Mouse (Mus musculus): ENCODE data around the gene Mob3a. TPM values are rescaled to one million over a fixed set of nuclear protein-coding genes. Genes with fewer than 3 reads are reported as not detected.

The Mob3a gene
- total RNA-seq, 1 experiment, result 29.2 TPM

DNA sequence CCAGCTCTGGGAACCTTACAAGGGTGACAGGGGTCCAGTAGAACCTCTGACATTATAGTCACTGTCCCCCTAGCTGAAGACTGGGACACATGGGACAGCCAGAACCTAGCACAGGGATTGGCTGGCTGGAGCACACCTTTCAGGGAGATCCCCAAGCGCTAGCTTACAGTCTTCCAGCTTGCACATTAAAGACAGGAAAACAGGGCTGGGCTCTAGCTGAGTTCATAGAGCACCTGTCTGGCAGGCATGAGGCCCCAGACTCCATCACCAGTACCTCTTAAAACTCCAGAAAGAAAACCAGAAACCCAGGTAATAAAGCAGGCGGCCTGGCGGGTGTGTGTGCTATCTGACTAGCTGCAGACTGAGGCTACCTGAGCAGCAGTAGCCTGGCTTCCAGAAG lies 28.1 kb downstream of the Mob3a start:
- peaks cover 9 to 22% of the 10 kb centered on the region in 2 experiments for H3K4me1 ChIP-seq (ENCODE audit: control insufficient read depth in 2 of 2, insufficient read depth in 2 of 2, low read length in 2 of 2, poor library complexity in 1 of 2)
- H3K9ac ChIP-seq (ENCODE audit: insufficient read depth, low read depth, low read length, poor library complexity, severe bottlenecking), result no peak overlapping the region
- no peak overlapping the region for H3K27ac ChIP-seq (ENCODE audit: insufficient read depth, low read depth, low read length, poor library complexity, severe bottlenecking)

DNA sequence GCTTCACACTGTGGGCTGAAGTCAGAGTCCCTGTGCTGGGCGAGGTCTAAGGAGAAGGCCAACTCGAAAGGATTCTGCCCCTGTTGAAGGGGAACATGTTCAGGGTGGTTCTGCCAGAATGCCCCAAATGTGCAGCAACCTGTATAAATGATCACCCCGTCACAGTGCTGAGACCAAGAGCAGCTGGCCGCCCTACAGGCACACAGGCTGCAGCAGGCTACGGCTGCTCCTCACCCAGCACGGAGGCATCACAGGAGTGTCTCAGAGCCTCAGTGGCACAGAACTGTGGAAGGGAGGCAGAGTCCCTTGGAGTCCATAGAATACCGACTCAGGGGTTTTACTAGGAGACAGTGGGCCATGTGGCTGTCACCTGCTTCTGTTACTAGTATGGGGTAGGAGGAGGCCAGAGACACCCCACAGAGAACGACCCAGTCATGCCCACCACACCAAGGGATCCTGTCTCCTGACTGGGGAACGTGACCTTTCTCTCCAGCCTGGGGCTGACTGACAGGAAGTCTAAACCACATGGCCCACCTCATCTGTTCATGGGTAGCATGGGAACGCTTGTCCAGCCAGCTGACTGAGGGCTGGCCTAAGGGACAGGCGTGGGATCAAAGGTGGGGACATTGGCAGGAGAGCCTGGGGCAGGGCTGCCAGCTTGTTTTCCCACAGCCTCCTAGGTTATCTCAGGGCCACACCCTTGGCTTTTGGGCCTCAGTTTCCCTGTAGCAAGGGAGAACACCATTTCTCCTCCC lies 29.7 kb downstream of the Mob3a start:
- H3K9ac ChIP-seq (ENCODE audit: insufficient read depth, low read depth, low read length, poor library complexity, severe bottlenecking), result no peak overlapping the region
- in situ Hi-C loops (cut with MboI; ENCODE audit: low sequenced_read_pairs in 2 of 2, unreplicated experiment in 2 of 2), result no loop called here
- DNase-seq (ENCODE audit: low read depth, low spot score), result no peak

More for the DNA sequence above, 28.1 kb downstream of the Mob3a start:
- no peak for DNase-seq (ENCODE audit: low read depth, low spot score)
- no peaks in the 10 kb centered on the region for H3K9me3 ChIP-seq (ENCODE audit: control insufficient read depth, insufficient read depth, low read depth, low read length)
- H3K4me3 ChIP-seq (ENCODE audit: insufficient read depth in 1 of 2, low read depth in 1 of 2, low read length in 2 of 2, poor library complexity in 1 of 2, severe bottlenecking in 1 of 2), result no peak overlapping the region
- H3K36me3 ChIP-seq (ENCODE audit: control insufficient read depth, insufficient read depth, low read length, poor library complexity, severe bottlenecking), result peaks cover 30% of the 10 kb centered on the region
- TF ChIP-seq MAFK (IDR thresholded peaks at IDR 0.05; ENCODE audit: insufficient read depth, low read depth, low read length), result no peak
- in situ Hi-C loops (cut with MboI; ENCODE audit: low sequenced_read_pairs in 2 of 2, unreplicated experiment in 2 of 2), result no loop called here

DNA sequence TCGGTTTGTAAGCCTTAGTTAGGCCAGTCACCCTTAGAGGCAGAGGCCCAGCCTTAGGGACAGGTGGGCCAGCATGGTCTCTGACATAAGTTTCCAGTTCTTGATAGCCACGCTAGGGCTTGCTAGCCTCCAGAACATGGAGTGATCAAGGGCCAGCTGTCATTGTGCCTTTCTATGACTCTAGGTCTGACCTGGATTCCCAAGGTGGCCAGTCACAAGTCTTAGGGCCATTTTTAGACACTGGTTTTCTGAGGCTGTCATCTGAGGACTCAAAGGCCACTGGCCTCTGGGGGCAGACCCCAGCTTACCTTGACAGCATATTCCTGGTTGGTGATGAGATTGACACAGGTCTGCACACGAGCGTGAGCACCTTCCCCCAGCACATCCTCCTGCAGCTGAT lies 30.5 kb downstream of the Mob3a start:
- no peak for TF ChIP-seq CHD2 (IDR thresholded peaks at IDR 0.05; ENCODE audit: low read depth, low read length)
- no peaks in the 10 kb centered on the region for H3K9me3 ChIP-seq (ENCODE audit: control insufficient read depth, insufficient read depth, low read depth, low read length)
- H3K27ac ChIP-seq (ENCODE audit: insufficient read depth, low read depth, low read length, poor library complexity, severe bottlenecking), result no peak overlapping the region
- DNase-seq (ENCODE audit: low read depth, low spot score), result no peak
- peaks cover 53% of the 10 kb centered on the region for H3K36me3 ChIP-seq (ENCODE audit: control insufficient read depth, insufficient read depth, low read length, poor library complexity, severe bottlenecking)
- H3K9ac ChIP-seq (ENCODE audit: insufficient read depth, low read depth, low read length, poor library complexity, severe bottlenecking), result no peak overlapping the region
- in situ Hi-C loops (cut with MboI; ENCODE audit: low sequenced_read_pairs in 2 of 2, unreplicated experiment in 2 of 2), result no loop called here
- peaks cover 3 to 13% of the 10 kb centered on the region in 2 experiments; a peak in 3 of 4 replicates for H3K4me1 ChIP-seq (ENCODE audit: control insufficient read depth in 2 of 2, insufficient read depth in 2 of 2, low read length in 2 of 2, poor library complexity in 1 of 2)
- no peak overlapping the region for H3K4me3 ChIP-seq (ENCODE audit: insufficient read depth in 1 of 2, low read depth in 1 of 2, low read length in 2 of 2, poor library complexity in 1 of 2, severe bottlenecking in 1 of 2)

More for the DNA sequence above, 29.7 kb downstream of the Mob3a start:
- no peak for TF ChIP-seq CHD2 (IDR thresholded peaks at IDR 0.05; ENCODE audit: low read depth, low read length)
- TF ChIP-seq MAFK (IDR thresholded peaks at IDR 0.05; ENCODE audit: insufficient read depth, low read depth, low read length), result no peak
- no peak for TF ChIP-seq ZC3H11A (IDR thresholded peaks at IDR 0.05; ENCODE audit: borderline replicate concordance, low read depth, low read length)
- TF ChIP-seq HCFC1 (IDR thresholded peaks at IDR 0.05; ENCODE audit: borderline replicate concordance, insufficient read depth, low read length), result no peak
- no peak for TF ChIP-seq ZNF384 (IDR thresholded peaks at IDR 0.05; ENCODE audit: low read depth, low read length)
- Histone ChIP-seq H3K4me1 (ENCODE audit: control insufficient read depth in 2 of 2, insufficient read depth in 2 of 2, low read length in 2 of 2, poor library complexity in 1 of 2) (peaks cover 6 to 13% of the 10 kb centered on the region in 2 experiments), H3K4me3 (ENCODE audit: insufficient read depth in 1 of 2, low read depth in 1 of 2, low read length in 2 of 2, poor library complexity in 1 of 2, severe bottlenecking in 1 of 2) (no peak overlapping the region), H3K27ac (ENCODE audit: insufficient read depth, low read depth, low read length, poor library complexity, severe bottlenecking) (no peak overlapping the region), H3K9me3 (ENCODE audit: control insufficient read depth, insufficient read depth, low read depth, low read length) (no peaks in the 10 kb centered on the region), H3K36me3 (ENCODE audit: control insufficient read depth, insufficient read depth, low read length, poor library complexity, severe bottlenecking) (peaks cover 45% of the 10 kb centered on the region)

DNA sequence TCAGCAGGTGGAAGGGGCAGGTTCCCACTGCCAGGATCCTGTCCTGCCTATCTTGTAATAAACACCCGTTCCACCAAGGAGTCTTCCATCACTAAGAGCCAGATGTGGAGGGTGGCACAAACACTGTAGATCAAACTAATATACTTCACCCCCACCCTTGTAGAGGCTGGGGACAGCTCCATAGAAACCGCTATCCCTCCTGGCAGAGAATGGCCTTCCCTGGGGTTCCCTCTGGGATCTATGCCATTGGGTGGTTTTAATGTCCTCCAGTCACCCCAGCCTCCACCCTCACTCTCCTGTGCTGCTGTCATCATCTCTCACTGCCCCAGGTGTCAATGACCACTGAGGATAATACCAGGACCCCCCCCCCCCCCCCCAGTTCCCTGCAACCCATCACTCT lies 31.2 kb downstream of the Mob3a start:
- DNase-seq (ENCODE audit: low read depth, low spot score), result no peak
- TF ChIP-seq MAFK (IDR thresholded peaks at IDR 0.05; ENCODE audit: insufficient read depth, low read depth, low read length), result no peak
- TF ChIP-seq CHD2 (IDR thresholded peaks at IDR 0.05; ENCODE audit: low read depth, low read length), result no peak
- no peak overlapping the region for H3K9ac ChIP-seq (ENCODE audit: insufficient read depth, low read depth, low read length, poor library complexity, severe bottlenecking)
- no peaks in the 10 kb centered on the region for H3K9me3 ChIP-seq (ENCODE audit: control insufficient read depth, insufficient read depth, low read depth, low read length)
- H3K27ac ChIP-seq (ENCODE audit: insufficient read depth, low read depth, low read length, poor library complexity, severe bottlenecking), result no peak overlapping the region
- peaks cover 53% of the 10 kb centered on the region for H3K36me3 ChIP-seq (ENCODE audit: control insufficient read depth, insufficient read depth, low read length, poor library complexity, severe bottlenecking)
- H3K4me3 ChIP-seq (ENCODE audit: insufficient read depth in 1 of 2, low read depth in 1 of 2, low read length in 2 of 2, poor library complexity in 1 of 2, severe bottlenecking in 1 of 2), result no peak overlapping the region
- in situ Hi-C loops (cut with MboI; ENCODE audit: low sequenced_read_pairs in 2 of 2, unreplicated experiment in 2 of 2), result no loop called here
- H3K4me1 ChIP-seq (ENCODE audit: control insufficient read depth in 2 of 2, insufficient read depth in 2 of 2, low read length in 2 of 2, poor library complexity in 1 of 2), result peaks cover 3 to 19% of the 10 kb centered on the region in 2 experiments; a peak in 3 of 4 replicates

DNA sequence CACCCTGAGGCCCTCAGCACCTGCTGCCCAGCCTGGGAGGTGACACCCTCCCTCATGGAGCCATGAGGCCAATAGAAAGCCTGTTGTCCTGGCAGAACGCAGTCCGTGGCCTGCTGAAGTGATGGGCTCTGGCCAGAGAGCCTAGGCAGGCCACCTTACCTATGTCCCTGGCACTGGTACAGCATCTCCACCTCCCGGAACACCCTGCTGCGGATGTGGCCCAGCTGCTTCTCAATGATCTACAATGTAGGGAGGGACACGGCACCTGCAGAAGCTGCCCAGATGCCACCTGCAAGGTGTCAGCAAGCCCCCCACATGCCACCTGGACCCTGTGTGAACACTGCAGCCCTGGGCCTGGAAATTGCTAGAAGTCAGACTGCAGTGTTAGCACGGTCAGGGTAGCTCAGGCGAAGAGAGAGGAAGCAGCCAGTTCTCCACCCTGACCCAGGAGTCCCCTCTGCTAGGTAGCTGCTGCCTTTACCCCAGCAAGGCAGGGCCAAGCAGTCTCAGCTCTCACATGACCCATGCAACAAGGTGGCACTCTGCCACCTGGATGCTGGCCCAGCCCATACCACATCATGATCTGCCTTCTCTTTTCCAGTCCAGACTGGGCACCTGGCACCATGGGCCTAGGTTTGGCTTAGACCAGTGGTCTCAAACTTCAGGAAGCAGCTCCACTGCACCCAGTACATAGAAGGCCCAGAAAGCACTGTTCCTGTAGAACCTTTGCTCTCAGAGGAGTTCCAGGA lies 31.9 kb downstream of the Mob3a start:
- in situ Hi-C loops (cut with MboI; ENCODE audit: low sequenced_read_pairs in 2 of 2, unreplicated experiment in 2 of 2), result no loop called here
- Histone ChIP-seq H3K9me3 (ENCODE audit: control insufficient read depth, insufficient read depth, low read depth, low read length) (no peaks in the 10 kb centered on the region), H3K9ac (ENCODE audit: insufficient read depth, low read depth, low read length, poor library complexity, severe bottlenecking) (no peak overlapping the region), H3K4me1 (ENCODE audit: control insufficient read depth in 2 of 2, insufficient read depth in 2 of 2, low read length in 2 of 2, poor library complexity in 1 of 2) (peaks cover under 1 to 22% of the 10 kb centered on the region in 2 experiments; a peak in 3 of 4 replicates), H3K27ac (ENCODE audit: insufficient read depth, low read depth, low read length, poor library complexity, severe bottlenecking) (no peak overlapping the region), H3K36me3 (ENCODE audit: control insufficient read depth, insufficient read depth, low read length, poor library complexity, severe bottlenecking) (peaks cover 53% of the 10 kb centered on the region), H3K4me3 (ENCODE audit: insufficient read depth in 1 of 2, low read depth in 1 of 2, low read length in 2 of 2, poor library complexity in 1 of 2, severe bottlenecking in 1 of 2) (no peak overlapping the region)
- no peak for TF ChIP-seq MAFK (IDR thresholded peaks at IDR 0.05; ENCODE audit: insufficient read depth, low read depth, low read length)
- no peak for TF ChIP-seq HCFC1 (IDR thresholded peaks at IDR 0.05; ENCODE audit: borderline replicate concordance, insufficient read depth, low read length)
- TF ChIP-seq ZNF384 (IDR thresholded peaks at IDR 0.05; ENCODE audit: low read depth, low read length), result no peak
- TF ChIP-seq CHD2 (IDR thresholded peaks at IDR 0.05; ENCODE audit: low read depth, low read length), result no peak
- no peak for TF ChIP-seq ZC3H11A (IDR thresholded peaks at IDR 0.05; ENCODE audit: borderline replicate concordance, low read depth, low read length)
- no peak for DNase-seq (ENCODE audit: low read depth, low spot score)

All from ES-E14 (cell line).